Comparison of ENCODE assay signal across 1 mouse cellular context in genomic region chr11:48787455-48788211, GRCm38 (mm10).
TF ChIP-seq lines count a peak whose summit lies in the region.

No protein-coding gene starts in this region.

TF ChIP-seq in CH12.LX, 34 proteins besides CTCF, POLR2A, EP300 and RAD21 (continued from another document):
- TF ChIP-seq RCOR1 (conservative IDR thresholded peaks at IDR 0.05; ENCODE audit: low read depth, low read length) (peak; percentile 41; the same call in 1 of the 2 replicates), SMC3 (IDR thresholded peaks at IDR 0.05; ENCODE audit: low read depth, low read length) (peak; percentile 18; the same call in 1 of the 2 replicates), ETS1 (conservative IDR thresholded peaks at IDR 0.05; ENCODE audit: low read depth, low read length) (peak; percentile 92), ZC3H11A (IDR thresholded peaks at IDR 0.05; ENCODE audit: low read depth, low read length) (no peak), ZNF384 (IDR thresholded peaks at IDR 0.05; ENCODE audit: low read depth, low read length) (peak; percentile 46; the same call in 1 of the 2 replicates), IRF4 (IDR thresholded peaks at IDR 0.05; ENCODE audit: low read depth, low read length) (peak; percentile 96), UBTF (IDR thresholded peaks at IDR 0.05; ENCODE audit: low read depth, low read length) (no peak), MAX (IDR thresholded peaks at IDR 0.05; ENCODE audit: low read length) (peak; percentile 87), MAFK (IDR thresholded peaks at IDR 0.05; ENCODE audit: insufficient replicate concordance, low read length) (no peak; the same call in 1 of the 2 replicates), USF1 (IDR thresholded peaks at IDR 0.05; ENCODE audit: low read depth, low read length) (peak; percentile 89), E2F4 (IDR thresholded peaks at IDR 0.05; ENCODE audit: insufficient replicate concordance, low read depth, low read length) (0 out of 2 replicates have a peak, but pooled peaks have one; percentile 53), MXI1 (IDR thresholded peaks at IDR 0.05; ENCODE audit: low read depth, low read length) (peak; percentile 84), MYC (IDR thresholded peaks at IDR 0.05; ENCODE audit: low read depth, low read length) (peak; percentile 88), CHD2 (IDR thresholded peaks at IDR 0.05; ENCODE audit: low read length) (peak; percentile 86), ZKSCAN1 (IDR thresholded peaks at IDR 0.05; ENCODE audit: borderline replicate concordance, low read depth, low read length) (peak; percentile 70), ELF1 (IDR thresholded peaks at IDR 0.05; ENCODE audit: low read depth, low read length) (peak; percentile 96), JUND (conservative IDR thresholded peaks at IDR 0.05; ENCODE audit: low read depth, low read length) (0 out of 2 replicates have a peak, but pooled peaks have one; percentile 42), TBP (conservative IDR thresholded peaks at IDR 0.05; ENCODE audit: low read depth, low read length) (peak; percentile 95), JUN (IDR thresholded peaks at IDR 0.05; ENCODE audit: insufficient read depth, low read depth, low read length) (no peak; the same call in 1 of the 2 replicates), POLR2AphosphoS2 (IDR thresholded peaks at IDR 0.05; ENCODE audit: low read depth, low read length) (no peak), BHLHE40 (IDR thresholded peaks at IDR 0.05; ENCODE audit: low read depth, low read length) (peak; percentile 90), PAX5 (IDR thresholded peaks at IDR 0.05; ENCODE audit: low read length) (no peak)
